Mouse (Mus musculus) left cerebral cortex, postnatal 14 days (tissue): ENCODE data around the gene Dpep3. TPM values are rescaled to one million over a fixed set of nuclear protein-coding genes. Genes with fewer than 3 reads are reported as not detected.
A peak's percentile ranks its signal among the peaks of the same experiment; 100 is the strongest.

Experiments
- DNase-seq, 2 experiments: peaks; one replicate each; pipeline ENCODE4 v3.0.0; 2021 to 2022; ENCODE audit warnings: low spot score in 2 of 2, mixed read lengths in 1 of 2
- intact Hi-C: fragments of 180-260 bp; cut with DNase I; formaldehyde crosslinking; loops from one replicate; pipeline ENCODE4 v1.15.1; 2025
- microRNA-seq, 2 experiments: library from miRNA; unstranded; fragments of <30 nt; microRNA quantifications; one replicate each; pipeline ENCODE4 v1.2.0; 2022
- total RNA-seq, 2 experiments: library from RNA; stranded (reverse); gene quantifications; 2 replicates each; pipeline ENCODE4 v1.2.3; 2021

Dpep3 gene
- total RNA-seq, 2 experiments from 2014 or later: not detected

- DNase-seq: no peak
- intact Hi-C loops: loop anchor here (5.0 kb wide), 1 partner anchor 74 kb away; the partner anchor contains the start of gene Ddx28
These were observed 40.9 kb downstream of the Dpep3 start, which contains the start of gene Psmb10 for GRCm38 (mm10) chr8:105938306-105938669. TSS of gene Psmb10 (minus strand) at chr8:105938444.

DNA sequence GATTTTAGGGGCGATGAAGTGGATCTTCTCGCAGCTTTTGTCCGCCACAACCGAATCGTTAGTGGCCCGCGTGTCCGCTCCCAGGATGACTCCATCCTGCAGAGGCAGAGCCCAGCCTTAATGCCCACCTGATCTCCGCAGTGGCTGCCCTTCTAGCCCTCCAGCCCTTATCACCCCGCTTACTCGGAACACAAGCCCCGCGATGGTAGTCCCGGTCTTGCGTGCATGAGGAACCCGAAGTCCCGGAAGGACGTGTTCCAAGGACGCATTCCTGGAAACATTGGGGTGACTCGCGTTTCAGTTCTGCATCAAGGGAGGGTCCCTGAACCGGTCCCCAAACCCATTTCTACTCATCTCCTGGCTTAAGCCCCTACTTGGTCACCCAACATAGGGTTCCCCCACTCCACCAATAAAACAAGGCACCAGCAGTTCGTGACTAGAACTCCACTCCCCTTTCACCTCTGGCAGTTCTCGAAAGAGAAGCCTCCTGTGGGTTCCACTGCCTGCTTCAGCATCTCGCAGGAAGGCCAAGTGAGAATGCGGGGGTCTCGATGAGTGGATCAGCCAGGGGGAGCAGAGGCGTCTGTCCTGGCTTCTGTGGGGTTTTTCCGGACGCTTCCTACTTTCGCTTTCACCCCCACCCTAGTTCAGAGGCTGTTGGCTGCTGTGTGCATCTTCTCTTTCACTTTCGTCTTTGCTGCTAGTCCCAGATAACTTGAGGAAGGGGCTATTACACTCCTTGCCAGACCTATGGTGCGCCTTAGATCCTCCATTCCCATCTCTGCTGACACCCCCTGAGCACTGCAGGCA, 41.5 kb downstream of the Dpep3 start:
- intact Hi-C loops: loop anchor here (5.0 kb wide), 1 partner anchor 75 kb away; the partner anchor contains the start of gene Ddx28
- peak in 1 of 2 experiments; percentile 44 for DNase-seq

DNA sequence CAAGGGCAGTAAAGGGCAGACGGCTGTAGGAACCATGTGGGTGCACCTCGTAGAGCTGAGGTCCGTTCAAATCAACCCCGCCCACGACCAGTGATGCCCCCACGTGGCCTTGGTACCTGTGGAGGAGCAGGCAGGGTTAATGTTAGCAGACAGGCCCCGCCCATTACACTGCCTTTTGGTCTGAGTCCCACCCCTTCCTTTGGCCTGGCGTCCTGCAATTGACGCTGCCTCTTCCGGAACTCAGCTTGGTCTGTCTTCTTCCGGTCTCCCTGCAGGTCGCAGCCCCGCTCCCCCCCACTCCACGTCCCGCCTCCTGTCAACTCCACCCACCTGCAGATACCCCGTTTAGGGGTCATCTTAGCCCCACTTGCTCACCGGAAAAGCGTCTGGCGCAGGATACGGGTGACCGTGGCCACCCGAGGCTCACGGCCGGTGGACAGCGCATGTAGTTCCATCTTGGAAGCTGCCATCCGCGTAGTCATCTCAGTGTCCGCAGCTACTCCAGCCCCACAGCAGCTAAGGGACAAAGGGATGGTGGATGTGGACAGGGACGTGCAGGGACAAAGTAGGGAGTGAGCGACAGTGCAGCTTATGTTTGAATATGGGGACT, 42.3 kb downstream of the Dpep3 start:
- DNase-seq: peak; percentile 83 to 85
- intact Hi-C loops: loop anchor here (5.0 kb wide), 1 partner anchor 75 kb away; the partner anchor contains the start of gene Ddx28

DNA sequence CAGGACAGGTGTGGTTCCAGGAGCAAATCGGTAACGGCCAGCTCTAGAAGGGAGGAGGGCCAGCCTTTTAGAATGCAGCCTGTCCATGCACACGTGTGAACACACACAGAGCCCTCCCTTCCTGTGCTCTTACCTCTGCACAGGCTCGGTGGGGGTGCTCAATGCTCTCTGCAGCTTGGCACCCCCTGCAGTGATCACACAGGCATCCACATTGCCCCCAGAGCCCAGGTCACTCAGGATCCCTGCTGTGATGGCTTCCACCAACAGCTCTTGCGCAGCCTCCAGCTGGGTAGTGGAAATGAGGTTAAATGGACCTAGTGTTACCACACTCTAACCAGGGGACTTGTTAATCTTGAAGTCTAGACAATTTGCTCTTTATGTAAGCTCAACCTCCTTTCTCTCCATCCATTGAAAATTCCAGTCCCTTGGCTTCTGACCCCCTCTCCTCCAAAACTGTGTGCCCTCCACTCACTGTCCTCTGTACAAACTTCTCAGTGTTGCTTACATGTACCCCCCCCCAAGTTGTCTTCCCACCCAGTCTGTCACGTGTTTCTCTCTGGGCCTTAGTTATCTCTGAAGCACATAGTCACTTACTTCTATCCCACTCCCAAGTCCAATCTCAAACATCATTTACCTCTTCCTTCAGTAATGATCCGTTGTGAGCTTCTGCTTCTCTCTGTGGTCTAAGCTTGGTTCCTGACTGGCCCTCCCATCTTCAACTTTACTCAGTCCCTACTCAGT, 43.2 kb downstream of the Dpep3 start:
- DNase-seq: no peak
- intact Hi-C loops: loop anchor here (5.0 kb wide), 1 partner anchor 76 kb away; the partner anchor contains the start of gene Ddx28

DNA sequence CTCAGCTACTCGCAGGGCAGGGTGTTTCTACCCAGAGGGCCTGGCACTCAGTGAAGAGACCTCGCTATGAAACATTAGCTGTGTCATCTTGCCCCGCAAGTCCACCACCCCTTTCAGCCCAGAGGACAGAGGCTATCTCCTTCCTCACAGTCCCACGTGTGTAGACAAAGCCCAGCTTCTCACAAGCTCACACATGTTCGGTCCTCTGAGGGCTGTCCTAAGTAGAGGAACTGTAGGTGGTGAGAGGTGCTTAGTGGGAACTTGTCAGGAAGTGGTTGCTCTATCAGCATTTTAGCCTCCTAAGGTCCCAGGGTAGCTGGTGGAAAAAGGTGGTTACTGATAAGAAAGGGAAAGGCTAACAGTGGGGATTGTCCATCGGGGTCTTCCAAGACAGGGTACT, 44.1 kb downstream of the Dpep3 start:
- intact Hi-C loops: loop anchor here (5.0 kb wide), 1 partner anchor 77 kb away; the partner anchor contains the start of gene Ddx28
- no peak for DNase-seq

- intact Hi-C loops: loop anchor here (5.0 kb wide), 2 partner anchors 41 to 221 kb away; partner anchors contain the start of gene Nrn1l
- DNase-seq: no peak
These were observed 45.5 kb downstream of the Dpep3 start, which contains the start of gene Ctrl for GRCm38 (mm10) chr8:105933762-105934161. TSS of gene Ctrl (minus strand) at chr8:105933862.

GRCm38 (mm10) chr8:105932525-105932924, 46.7 kb downstream of the Dpep3 start:
- no peak for DNase-seq
- intact Hi-C loops: loop anchor here (5.0 kb wide), 2 partner anchors 40 to 220 kb away; partner anchors contain the start of gene Nrn1l

DNA sequence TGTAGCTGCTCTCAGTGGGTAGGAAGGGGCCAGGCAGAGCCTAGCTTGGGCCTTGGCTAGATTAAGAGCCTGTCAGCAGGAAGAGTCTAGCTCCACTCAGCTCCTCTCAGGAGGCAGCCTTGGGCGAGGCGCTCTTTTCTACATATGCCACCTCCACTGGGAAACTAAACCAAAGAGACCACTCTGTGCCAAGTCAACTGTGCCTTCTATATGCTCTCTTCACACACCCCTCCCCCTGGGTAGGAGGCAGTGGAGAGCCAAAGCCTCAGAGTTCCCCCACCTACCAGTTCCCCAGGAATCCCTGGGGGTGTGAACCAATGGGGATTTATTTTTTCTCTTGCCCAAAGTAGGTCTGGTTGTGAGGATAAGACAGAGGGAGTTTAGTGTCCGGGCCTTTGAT, 48.0 kb downstream of the Dpep3 start:
- intact Hi-C loops: loop anchor here (5.0 kb wide), 2 partner anchors 39 to 219 kb away; partner anchors contain the start of gene Nrn1l
- peak in 1 of 2 experiments; percentile 55 for DNase-seq

- peak; percentile 75 to 81 for DNase-seq
- intact Hi-C loops: loop anchor here (5.0 kb wide), 2 partner anchors 38 to 218 kb away; partner anchors contain the start of gene Nrn1l
These were observed 48.6 kb downstream of the Dpep3 start for GRCm38 (mm10) chr8:105930602-105931001.

DNA sequence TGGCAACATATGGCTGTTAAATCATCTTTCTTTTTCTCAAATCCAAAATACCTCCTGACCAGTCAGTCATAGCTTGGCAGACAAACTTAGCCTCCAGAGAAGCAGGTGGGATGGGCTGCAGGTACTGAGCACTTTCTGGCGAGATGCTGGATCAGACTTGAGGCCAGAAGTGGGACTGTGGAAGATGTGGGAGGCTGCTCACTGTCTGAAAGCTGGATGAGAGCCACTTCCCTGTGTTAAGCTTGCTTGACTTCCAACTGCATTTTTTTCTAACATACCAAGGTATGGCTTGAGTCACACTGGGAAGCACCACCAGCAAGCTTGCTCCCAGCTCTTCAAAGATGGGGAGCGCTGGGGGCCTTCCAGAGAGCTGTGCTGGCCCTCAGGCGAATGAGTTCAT, 54.1 kb downstream of the Dpep3 start:
- intact Hi-C loops: no loop called here
- no peak for DNase-seq

Small RNAs within 50 kb of the gene (microRNA-seq; reads per million reads assigned to microRNA genes)
- gene Mir7074: 0 reads per million in 2 experiments

Other genes starting within 250 kb of the Dpep3 start
- gene Gfod2, start 220.8 kb downstream of the Dpep3 start, total RNA-seq: 10 to 100 TPM; 20.6 to 20.9 TPM
- gene Ranbp10, start 152.1 kb downstream of the Dpep3 start, total RNA-seq: 10 to 100 TPM; 24.6 to 26.4 TPM
- under 1 TPM in 1 of 2 experiments, not detected in 1; 0.18 TPM for gene Tsnaxip1, start 151.7 kb downstream of the Dpep3 start, total RNA-seq
- 10 to 100 TPM; 17.6 to 17.7 TPM for gene Cenpt, start 126.2 kb downstream of the Dpep3 start, total RNA-seq
- gene Thap11, start 124.3 kb downstream of the Dpep3 start, total RNA-seq: 10 to 100 TPM; 34.7 to 38.5 TPM
- gene Nutf2, start 118.8 kb downstream of the Dpep3 start, total RNA-seq: 10 to 100 TPM; 33.4 to 35.9 TPM
- 10 to 100 TPM; 59.8 to 62.1 TPM for gene Edc4, start 98.5 kb downstream of the Dpep3 start, total RNA-seq
- 1 to 10 TPM; 1.8 to 2.2 TPM for gene Nrn1l, start 85.9 kb downstream of the Dpep3 start, total RNA-seq
- gene Pskh1, start 79.0 kb downstream of the Dpep3 start, total RNA-seq: 1 to 10 TPM; 7.4 to 7.5 TPM
- 1 to 10 TPM; 1.0 to 1.1 TPM for gene Ctrl, start 45.6 kb downstream of the Dpep3 start, total RNA-seq
- gene Psmb10, start 41.0 kb downstream of the Dpep3 start, total RNA-seq: 10 to 100 TPM; 80.7 TPM
- 10 to 100 TPM; 20.0 to 21.9 TPM for gene Lcat, start 36.0 kb downstream of the Dpep3 start, total RNA-seq
- 10 to 100 TPM; 19.2 to 21.3 TPM for gene Slc12a4, start 13.3 kb downstream of the Dpep3 start, total RNA-seq
- gene Dus2, start 11.9 kb upstream of the Dpep3 start, total RNA-seq: 10 to 100 TPM; 15.9 to 18.2 TPM
- not detected for gene Dpep2nb, start 26.5 kb upstream of the Dpep3 start, total RNA-seq
- 10 to 100 TPM; 13.4 to 13.8 TPM for gene Ddx28, start 32.5 kb upstream of the Dpep3 start, total RNA-seq
- gene Nfatc3, start 79.4 kb upstream of the Dpep3 start, total RNA-seq: 1 to 10 TPM; 9.2 to 9.7 TPM
- gene Esrp2, start 157.5 kb upstream of the Dpep3 start, total RNA-seq: under 1 TPM in 1 of 2 experiments, not detected in 1; 0.79 TPM
- 10 to 100 TPM; 23.0 to 25.3 TPM for gene Pla2g15, start 171.0 kb upstream of the Dpep3 start, total RNA-seq
- 10 to 100 TPM; 26.8 to 29.9 TPM for gene Slc7a6, start 189.4 kb upstream of the Dpep3 start, total RNA-seq
- gene Slc7a6os, start 231.5 kb upstream of the Dpep3 start, total RNA-seq: 10 to 100 TPM; 26.8 to 28.3 TPM
- gene Prmt7, start 231.5 kb upstream of the Dpep3 start, total RNA-seq: 10 to 100 TPM; 37.1 to 37.8 TPM